Mouse (Mus musculus) kidney, adult 2 months (tissue): ENCODE results near the gene Kdm5c. TPM values are rescaled to one million over a fixed set of nuclear protein-coding genes. Genes with fewer than 3 reads are reported as not detected.

Experiments used
- DNase-seq: peaks from one replicate; pipeline ENCODE4 v3.0.0; 2021
- H3K27ac ChIP-seq: fragments of 200-500 bp; 2 replicates; pipeline ENCODE4 v1.5.1; 2012; ENCODE audit warnings: low read depth, low read length, control low read depth, inconsistent platforms; ENCODE audit not compliant: insufficient read depth
- H3K27me3 ChIP-seq: fragments of 200-500 bp; replicated peaks from 2 replicates; pipeline ENCODE4 v1.6.1; 2012; ENCODE audit warnings: mild to moderate bottlenecking, moderate library complexity, low read length, inconsistent platforms; ENCODE audit not compliant: control insufficient read depth, insufficient read depth
- H3K36me3 ChIP-seq: fragments of 200-500 bp; 2 replicates; pipeline ENCODE4 v1.6.1; 2012; ENCODE audit warnings: mild to moderate bottlenecking, moderate library complexity, low read length, inconsistent platforms; ENCODE audit not compliant: control insufficient read depth, insufficient read depth
- H3K4me1 ChIP-seq: fragments of 200-500 bp; 2 replicates; pipeline ENCODE4 v1.6.1; 2011; ENCODE audit warnings: low read length; ENCODE audit not compliant: control insufficient read depth, insufficient read depth
- H3K4me3 ChIP-seq: fragments of 200-500 bp; 2 replicates; pipeline ENCODE4 v1.5.1; 2011; ENCODE audit warnings: mild to moderate bottlenecking, low read depth, low read length, control low read depth; ENCODE audit not compliant: insufficient read depth
- CTCF ChIP-seq: fragments of 200-500 bp; conservative IDR thresholded peaks from 2 replicates; pipeline ENCODE4 v1.5.1; 2011; ENCODE audit warnings: low read depth, mild to moderate bottlenecking, control low read depth, low read length, moderate library complexity, mixed read lengths; ENCODE audit not compliant: insufficient read depth, insufficient read length
- POLR2A ChIP-seq: fragments of 200-500 bp; IDR thresholded peaks from one replicate; pipeline ENCODE4 v1.6.1; 2011; ENCODE audit warnings: low read depth, low read length, control low read depth
- WGBS: fragments of 180-500 bp; shearing (Covaris S2); methylation state at CpG from one replicate; pipeline ENCODE4 v1.1.7; 2018; 5-methylcytosine and 5-hydroxymethylcytosine counted together
- polyA plus RNA-seq: library from polyadenylated mRNA; depleted of rRNA; stranded (reverse); fragments of >200 nt; gene quantifications from 2 replicates; pipeline ENCODE4 v1.2.3, GENCODE M21; 2012; rRNA removed

The Kdm5c gene
- polyA plus RNA-seq, 1 experiment, result 42.6 TPM

GRCm38 (mm10) chrX:152306224-152306623 is 73.4 kb downstream of the Kdm5c start:
- no peaks in the 10 kb centered on the region for H3K36me3 ChIP-seq
- no peaks in the 10 kb centered on the region for H3K27me3 ChIP-seq
- no peak overlapping the region for H3K27ac ChIP-seq
- 98% methylated on average over 2 of the region's 2 CpGs for WGBS
- no peaks in the 10 kb centered on the region for H3K4me1 ChIP-seq
- no peak for TF ChIP-seq CTCF
- no peak for TF ChIP-seq POLR2A
- no peak overlapping the region for H3K4me3 ChIP-seq
- no peak for DNase-seq

- Histone ChIP-seq H3K4me3 (no peak overlapping the region), H3K4me1 (no peaks in the 10 kb centered on the region), H3K27ac (no peak overlapping the region), H3K36me3 (no peaks in the 10 kb centered on the region), H3K27me3 (no peaks in the 10 kb centered on the region)
- no peak for DNase-seq
- TF ChIP-seq POLR2A, result no peak
- TF ChIP-seq CTCF, result no peak
These were observed 74.6 kb downstream of the Kdm5c start for GRCm38 (mm10) chrX:152307371-152307770.

- 54% methylated on average over 2 of the region's 2 CpGs for WGBS
- no peak overlapping the region for H3K4me3 ChIP-seq
- no peak overlapping the region for H3K27ac ChIP-seq
- H3K4me1 ChIP-seq, result no peaks in the 10 kb centered on the region
- DNase-seq, result peak; percentile 6
- H3K27me3 ChIP-seq, result no peaks in the 10 kb centered on the region
- TF ChIP-seq CTCF (peak; percentile 35; the same call in 1 of the 2 replicates), POLR2A (no peak)
- H3K36me3 ChIP-seq, result no peaks in the 10 kb centered on the region
These were observed 75.1 kb downstream of the Kdm5c start for GRCm38 (mm10) chrX:152307942-152308341.

GRCm38 (mm10) chrX:152320535-152320934 is 87.7 kb downstream of the Kdm5c start:
- Histone ChIP-seq H3K4me3 (no peak overlapping the region), H3K27me3 (no peaks in the 10 kb centered on the region), H3K36me3 (no peaks in the 10 kb centered on the region), H3K4me1 (no peaks in the 10 kb centered on the region), H3K27ac (no peak overlapping the region)
- WGBS, result 86% methylated on average over 4 of the region's 4 CpGs
- TF ChIP-seq POLR2A (no peak), CTCF (no peak)
- DNase-seq, result no peak

GRCm38 (mm10) chrX:152322776-152323175 is 90.0 kb downstream of the Kdm5c start:
- H3K27ac ChIP-seq, result no peak overlapping the region
- TF ChIP-seq POLR2A, result no peak
- no peak for TF ChIP-seq CTCF
- H3K4me1 ChIP-seq, result no peaks in the 10 kb centered on the region
- H3K27me3 ChIP-seq, result no peaks in the 10 kb centered on the region
- no peak overlapping the region for H3K4me3 ChIP-seq
- DNase-seq, result no peak
- WGBS, result 56% methylated on average over 2 of the region's 2 CpGs
- H3K36me3 ChIP-seq, result no peaks in the 10 kb centered on the region

GRCm38 (mm10) chrX:152323584-152323983 is 90.8 kb downstream of the Kdm5c start:
- H3K4me3 ChIP-seq, result no peak overlapping the region
- TF ChIP-seq CTCF (no peak), POLR2A (no peak)
- WGBS, result 100% methylated on average over 1 of the region's 1 CpGs
- no peaks in the 10 kb centered on the region for H3K27me3 ChIP-seq
- no peak overlapping the region for H3K27ac ChIP-seq
- no peaks in the 10 kb centered on the region for H3K36me3 ChIP-seq
- H3K4me1 ChIP-seq, result no peaks in the 10 kb centered on the region
- no peak for DNase-seq

Other genes starting within 250 kb of the Kdm5c start
- 154 and 168 TPM in 2 replicates for gene Hsd17b10, start 231.2 kb upstream of the Kdm5c start, polyA plus RNA-seq
- 1.1 and 1.4 TPM in 2 replicates for gene Ribc1, start 216.7 kb upstream of the Kdm5c start, polyA plus RNA-seq
- 18.5 and 18.6 TPM in 2 replicates for gene Smc1a, start 216.6 kb upstream of the Kdm5c start, polyA plus RNA-seq
- gene Iqsec2, start 88.8 kb upstream of the Kdm5c start, polyA plus RNA-seq, result 80.1 and 89.8 TPM in 2 replicates
- gene Kantr, start 94.5 kb downstream of the Kdm5c start, polyA plus RNA-seq, result 7.1 and 8.4 TPM in 2 replicates
- 16.5 and 19.1 TPM in 2 replicates for gene Tspyl2, start 109.4 kb downstream of the Kdm5c start, polyA plus RNA-seq
- 2.2 TPM in 2 replicates for gene Gpr173, start 135.7 kb downstream of the Kdm5c start, polyA plus RNA-seq